Mouse (Mus musculus) right cerebral cortex, postnatal 36 days (tissue): ENCODE data around the gene Crtam.

Experiments
- DNase-seq, 2 experiments: peaks; one replicate each; pipeline ENCODE4 v3.0.0; 2022; ENCODE audit warnings: low spot score in 2 of 2, mixed read lengths in 1 of 2

Gene Crtam

DNA sequence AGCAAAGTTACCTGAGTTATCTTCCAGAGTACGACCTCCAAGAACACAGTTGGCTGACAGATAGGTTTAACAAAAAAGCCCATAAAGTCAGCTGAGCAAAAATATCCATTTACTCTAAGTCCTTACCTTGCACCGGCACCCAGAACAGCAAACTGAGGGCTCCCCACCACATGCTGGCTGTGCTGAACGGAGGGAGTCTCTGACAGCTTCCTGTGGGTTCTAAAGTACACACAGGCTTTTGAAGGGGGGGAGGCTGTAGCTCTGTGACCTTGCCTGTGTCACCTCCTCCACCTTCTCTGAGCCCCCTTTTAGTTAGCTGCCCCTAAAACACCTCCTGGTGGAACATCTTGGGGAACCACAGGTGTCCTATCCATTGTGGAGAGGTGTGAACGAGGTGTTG is at the start of gene Crtam:
Gene Crtam, minus strand, starts transcription at position 214 of the 400 bp plus-strand sequence.
- no peak for DNase-seq

DNA sequence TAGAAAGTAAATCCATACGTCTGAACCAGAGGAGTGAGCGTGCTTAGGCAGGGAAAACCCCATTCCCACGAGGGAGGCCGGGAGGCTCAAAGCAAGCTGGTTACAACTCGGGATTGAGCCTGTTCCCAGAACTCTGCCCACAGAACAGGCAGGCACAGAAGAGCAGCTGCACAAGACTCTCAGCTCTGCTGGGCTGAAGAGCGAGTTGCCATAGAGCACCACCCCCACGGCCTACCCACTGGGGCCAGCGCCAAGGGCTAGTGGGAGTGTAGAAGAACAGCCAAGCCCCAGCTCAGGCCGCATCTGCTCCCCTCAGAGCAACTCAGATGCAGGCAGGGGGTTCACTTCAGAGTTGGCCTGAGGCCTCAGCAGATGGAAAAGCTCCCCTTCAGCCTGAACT is 49.7 kb upstream of the Crtam start:
- DNase-seq, result peak; percentile 87 to 92

DNA sequence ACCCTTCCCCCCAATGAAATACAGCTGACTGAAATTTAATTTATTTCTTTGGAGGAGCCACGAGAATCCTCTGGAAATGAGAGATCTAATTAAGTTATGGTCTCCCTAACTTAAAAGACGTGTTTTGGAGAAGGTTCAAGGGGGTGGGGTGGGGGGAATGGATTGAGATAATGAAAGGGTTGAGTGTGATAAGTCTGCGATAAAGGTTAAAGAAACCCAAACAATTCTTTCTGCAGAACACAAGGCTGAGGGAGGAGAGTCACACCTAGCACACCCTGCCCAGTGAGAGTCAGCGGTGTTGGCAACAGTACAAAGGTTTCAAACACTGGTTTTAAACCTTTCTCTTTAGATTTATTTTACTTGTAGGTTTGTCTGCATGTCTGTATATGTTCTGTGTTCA is 49.0 kb upstream of the Crtam start:
- DNase-seq, result no peak

DNA sequence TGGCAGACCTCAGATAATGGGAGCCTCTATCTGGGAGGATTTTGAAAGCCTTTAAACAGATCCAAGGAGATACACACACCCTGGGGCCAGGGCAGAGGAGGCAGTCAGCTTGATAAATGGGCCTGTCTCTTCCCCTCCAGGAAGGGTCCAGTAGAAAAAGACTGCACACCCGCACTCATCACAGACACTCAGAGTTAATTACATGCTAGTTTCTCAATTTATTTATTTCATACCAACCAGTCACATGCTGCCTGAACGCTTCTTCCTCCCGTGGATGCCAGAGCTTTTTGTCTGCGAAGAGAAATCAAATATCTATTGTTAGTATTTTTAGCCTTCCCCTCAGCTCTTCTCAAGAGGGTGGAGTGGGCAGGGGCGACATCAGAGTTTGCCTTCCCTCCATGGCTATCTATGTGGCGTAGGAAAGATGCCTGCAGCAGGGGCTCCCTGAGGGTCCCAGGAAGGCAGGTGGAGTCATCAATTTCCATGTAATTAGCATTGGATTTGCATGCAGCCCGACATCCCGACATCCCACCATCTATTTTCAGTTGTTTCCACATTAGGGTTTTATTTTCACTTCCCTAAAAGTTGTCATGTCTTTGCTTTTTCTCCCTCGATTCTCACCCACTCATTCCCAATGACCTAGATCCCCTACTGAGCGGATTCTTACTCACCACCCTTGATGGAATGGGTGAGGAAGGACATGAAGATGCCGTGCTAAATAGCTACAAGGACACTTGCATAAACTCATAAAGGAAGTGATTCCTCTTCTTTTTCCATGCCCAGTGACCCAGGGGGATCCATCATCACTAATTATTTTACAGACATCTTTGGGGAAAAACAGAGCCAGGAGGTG is 46.9 kb upstream of the Crtam start:
- no peak for DNase-seq

DNA sequence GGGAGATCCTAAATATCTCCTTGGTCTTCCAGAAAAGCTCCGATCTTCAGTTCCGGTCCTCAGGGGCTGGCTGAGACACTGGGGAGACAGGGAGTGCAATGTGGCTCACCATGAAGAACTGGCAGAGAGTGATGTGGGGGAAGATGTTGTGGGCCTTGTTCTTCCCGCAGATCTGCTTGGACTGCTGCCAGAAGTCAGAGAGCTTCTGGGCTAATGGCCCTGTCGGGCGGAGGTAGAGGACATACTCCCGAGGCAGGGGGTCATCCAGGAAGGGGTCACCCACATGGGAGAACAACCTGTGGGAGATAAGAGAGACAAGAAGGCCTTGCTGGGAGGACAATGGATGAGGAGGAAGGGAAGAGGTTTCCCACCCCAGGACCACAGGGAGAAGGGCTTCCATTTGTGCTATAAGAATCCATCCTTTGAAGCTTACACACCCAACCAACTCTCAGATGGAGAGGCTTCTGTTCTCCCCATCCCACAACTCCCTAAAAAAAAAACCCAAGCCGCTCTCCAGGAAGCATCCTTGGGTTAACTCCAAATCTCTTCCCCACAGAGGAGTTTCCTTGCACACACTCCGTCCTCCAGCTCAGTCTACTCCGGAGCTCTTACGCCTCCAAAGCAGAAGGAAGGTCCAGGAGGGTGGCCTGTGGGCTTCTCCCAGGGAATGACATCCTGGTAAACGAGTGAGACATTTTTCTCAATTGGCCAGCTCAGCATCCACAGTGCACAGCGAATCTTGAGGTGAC is 46.1 kb upstream of the Crtam start:
- DNase-seq, result peak in 1 of 2 experiments; percentile 47

DNA sequence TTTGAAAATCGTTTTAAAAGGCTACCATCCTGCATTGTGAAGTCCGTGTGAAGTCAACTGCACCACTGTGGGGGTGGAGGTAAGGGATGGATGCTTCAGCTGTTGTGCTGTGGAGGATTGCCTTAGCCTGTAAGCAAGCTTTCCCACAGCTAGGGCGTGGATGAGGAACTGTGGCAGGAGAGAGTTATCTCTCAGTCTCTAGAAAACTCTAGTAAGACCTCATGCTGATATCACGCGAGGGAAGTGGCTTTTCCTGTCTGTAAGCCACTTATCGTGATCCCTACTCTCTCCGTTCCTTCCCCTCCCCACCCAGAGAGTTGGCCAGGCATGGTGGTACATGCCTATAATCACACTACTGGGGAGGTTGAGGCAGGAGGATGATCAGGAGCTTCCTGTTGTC is 44.9 kb upstream of the Crtam start:
- DNase-seq, result no peak

DNA sequence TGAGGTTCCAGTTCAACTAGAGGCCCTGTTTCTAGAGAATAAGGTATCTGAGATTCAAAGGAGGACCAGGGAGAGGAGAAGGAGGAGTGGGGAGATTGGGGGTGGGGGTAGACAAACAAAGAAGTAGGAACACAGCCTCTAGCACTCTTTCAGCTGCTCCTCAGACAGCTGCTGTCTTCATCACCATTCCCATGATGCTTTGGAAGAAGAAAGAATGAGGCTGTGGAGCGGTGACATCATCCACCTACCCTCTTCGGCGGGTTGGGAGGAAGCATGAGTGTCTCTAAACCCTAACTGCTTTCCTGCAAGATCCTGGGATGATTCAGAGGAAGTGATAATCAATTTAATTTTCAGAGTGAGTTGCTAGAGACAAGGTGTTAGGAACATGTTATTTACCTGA is 44.4 kb upstream of the Crtam start:
- no peak for DNase-seq

DNA sequence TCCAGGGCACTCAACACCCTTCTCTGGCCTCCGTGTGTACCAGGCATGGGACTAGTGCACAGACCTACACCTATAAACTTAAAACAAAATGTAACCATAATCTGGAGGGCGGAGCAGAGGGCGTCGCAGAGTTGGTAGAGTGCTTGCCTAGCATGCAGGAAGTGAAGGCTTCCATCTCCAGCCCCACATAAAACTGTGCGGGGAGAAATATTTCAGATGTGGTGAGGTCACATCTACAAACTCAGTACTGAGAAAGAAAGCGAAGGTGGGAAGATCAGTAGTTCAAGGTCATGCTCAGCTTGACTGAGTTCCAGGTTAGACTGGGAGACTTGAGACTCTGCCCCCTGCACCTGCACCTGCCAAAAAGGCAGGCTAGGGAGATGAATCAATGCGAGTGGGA is 43.8 kb upstream of the Crtam start:
- DNase-seq, result no peak

DNA sequence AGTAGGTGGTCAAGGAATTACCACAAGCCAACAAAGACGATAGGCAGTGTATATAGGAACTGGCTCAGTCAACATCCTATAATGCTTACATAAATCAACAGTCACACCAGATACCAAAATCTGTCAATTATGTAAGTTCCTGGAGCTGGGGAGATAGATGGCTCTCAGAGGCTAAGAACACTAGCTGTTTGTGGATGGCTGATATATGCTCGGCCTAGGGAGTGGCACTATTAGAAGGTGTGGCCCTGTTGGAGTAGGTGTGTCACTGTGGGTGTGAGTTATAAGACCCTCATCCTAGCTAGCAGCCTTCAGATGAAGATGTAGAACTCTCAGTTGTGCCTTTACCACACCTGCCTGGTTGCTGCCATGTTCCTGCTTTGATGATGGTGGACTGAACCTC is 43.2 kb upstream of the Crtam start:
- DNase-seq, result no peak

DNA sequence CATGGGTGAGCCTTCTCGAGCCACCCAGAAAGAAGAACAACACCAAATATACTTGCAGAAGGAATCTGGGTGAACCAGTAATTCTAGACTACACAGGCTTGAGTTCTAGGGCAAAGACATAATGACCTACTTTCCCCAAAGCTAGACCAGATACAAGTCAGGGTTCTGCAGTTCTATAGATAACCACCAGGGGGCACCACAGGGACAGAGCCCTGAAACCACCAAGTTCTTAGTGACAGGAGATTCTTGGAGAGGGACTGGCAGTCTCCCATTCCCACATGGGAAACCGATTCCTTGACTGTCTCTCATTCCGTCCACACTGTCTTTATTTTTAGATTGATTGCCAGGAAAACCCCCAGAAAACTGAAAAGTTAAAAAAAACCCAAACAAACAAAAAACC is 40.2 kb upstream of the Crtam start:
- peak; percentile 75 to 81 for DNase-seq

DNA sequence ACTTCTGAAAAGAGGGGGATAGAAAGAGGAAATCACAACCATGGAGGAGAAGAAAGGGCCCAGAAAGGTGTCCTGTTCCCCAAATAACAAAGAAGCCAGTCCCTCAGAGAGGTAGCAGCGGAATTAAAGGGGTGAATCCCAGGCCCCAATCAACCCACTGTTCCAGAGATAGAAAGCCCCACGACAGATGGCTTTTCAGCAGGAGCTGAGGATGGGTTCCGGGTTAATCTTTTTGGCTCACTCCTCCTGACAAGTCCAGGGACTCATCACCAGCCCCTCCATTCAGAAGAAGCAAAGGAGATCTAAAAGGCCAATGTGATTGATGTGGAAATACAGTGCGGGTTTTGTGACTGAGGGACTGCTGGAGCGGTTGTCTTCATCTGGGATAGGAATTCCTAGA is 39.2 kb upstream of the Crtam start:
- no peak for DNase-seq

DNA sequence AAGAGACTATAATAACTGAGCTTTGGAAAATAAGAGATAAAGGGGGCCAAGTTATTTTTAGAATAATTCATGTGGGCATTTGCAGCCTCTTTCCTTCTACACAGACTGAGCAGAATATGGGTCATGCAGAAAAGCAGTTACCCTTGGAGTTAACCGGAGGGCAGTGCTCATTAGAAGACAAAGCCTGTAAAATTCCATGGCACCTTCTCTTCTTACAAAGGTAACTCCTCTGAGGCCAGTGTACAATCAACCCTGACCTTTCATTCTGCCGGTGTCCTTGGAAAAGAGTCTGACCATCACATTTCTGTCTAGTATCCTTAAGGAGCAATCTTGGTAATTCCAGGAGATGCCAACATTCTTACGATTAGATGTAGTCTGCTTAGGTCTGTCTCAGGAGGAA is 37.0 kb upstream of the Crtam start:
- DNase-seq, result no peak

DNA sequence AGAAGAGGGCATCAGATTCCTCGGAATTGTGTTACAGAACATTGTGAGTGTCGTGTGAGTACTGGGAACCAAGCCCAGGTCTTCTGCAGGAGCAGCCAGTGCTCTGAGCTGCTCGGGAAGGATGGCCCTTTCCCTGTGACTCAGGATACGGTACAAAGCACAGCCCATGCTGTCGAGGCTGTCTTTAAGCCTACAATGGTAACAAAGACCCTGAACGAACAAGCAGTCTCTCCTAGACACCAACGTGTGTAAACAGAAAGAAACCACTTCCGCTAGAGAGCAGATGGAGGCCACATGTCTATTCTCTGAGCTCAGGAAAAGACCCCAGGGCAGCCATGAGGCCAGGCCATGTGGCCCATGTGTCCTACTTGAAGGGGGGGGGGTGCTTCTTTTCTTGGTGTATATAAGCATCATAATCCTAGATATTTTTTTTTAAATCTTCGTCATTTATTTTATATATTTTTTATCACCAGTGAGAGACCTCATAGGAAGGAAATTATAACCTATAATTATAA is 33.8 kb upstream of the Crtam start:
- no peak for DNase-seq

DNA sequence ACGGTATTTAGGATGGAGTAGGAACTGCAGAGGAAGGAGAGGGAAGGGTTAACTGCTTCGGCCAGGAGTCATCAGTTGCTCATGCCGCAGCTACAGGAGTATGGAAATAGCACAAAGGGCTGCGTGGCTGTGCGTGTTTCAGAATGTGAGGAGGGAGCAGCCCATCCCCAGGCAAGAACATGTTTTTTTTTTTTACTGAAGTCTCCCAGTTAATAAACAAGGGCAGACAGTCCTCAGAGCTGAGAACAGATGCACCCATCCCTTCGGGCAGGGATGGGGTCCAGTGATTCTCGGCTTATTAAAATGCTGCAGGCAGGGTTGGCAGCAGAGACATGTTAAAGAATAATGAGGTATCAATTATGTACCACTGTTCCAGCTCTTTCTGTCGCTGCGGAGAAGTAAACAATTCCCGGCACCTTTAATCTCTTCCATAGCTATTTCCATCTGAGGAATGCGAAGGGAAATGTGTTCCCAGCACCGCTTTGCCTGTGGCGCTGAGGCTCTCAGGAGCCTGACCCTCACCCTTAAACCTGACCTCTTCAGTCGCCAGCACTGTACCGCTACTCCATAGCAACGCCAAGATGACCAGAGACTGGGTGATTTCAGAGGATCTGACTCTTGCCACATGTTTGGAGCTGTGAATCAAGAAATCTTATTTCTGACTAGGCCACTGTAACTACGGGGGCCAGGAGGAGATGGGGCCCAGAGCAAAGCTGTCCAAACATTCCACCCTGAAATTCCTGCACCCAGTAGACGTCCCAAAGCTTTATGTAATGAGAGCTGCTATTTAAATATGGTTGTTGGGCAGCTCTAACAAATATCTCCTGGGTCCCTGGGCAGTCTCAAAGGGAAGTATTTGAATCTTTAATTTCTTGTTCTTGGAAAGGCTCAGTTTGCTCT is 27.4 kb upstream of the Crtam start:
- DNase-seq, result no peak

DNA sequence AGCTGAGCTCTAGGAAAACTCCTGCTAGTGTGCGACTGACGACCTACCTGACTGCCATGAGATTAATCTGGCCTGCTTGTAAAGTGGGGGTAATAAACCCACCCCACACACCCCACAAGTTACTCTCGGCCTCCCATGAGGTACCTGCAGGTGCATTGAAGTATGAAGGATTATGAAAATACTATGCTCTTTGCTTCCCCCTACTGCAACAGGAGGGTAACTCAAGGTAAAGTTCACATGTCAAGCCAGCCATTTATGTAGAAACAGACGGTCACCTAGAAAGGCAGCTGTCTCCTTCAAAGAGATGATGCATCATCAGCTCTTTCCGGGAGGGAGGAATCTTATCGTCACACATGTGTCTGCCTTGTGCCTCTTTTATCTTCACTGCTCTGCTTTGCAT is 25.4 kb upstream of the Crtam start:
- DNase-seq, result no peak

DNA sequence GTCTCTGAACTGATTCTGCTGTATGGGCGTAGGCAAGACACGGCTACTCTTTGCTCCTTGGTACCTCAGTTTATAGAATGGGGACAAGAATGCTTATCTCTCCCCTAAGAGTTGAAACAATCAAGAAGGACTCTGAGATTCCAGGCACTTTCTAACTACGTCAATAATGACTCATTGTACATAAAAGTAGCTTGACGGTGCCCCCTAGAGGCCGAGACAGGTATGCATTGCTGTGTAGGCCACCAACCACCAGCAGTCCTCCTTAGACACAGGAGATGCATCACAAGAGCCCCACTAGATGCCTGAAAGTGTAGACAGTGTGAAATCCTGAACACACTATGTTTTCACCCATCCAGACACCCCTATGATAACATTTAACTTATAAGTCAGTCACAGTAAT is 24.0 kb upstream of the Crtam start:
- DNase-seq, result no peak

DNA sequence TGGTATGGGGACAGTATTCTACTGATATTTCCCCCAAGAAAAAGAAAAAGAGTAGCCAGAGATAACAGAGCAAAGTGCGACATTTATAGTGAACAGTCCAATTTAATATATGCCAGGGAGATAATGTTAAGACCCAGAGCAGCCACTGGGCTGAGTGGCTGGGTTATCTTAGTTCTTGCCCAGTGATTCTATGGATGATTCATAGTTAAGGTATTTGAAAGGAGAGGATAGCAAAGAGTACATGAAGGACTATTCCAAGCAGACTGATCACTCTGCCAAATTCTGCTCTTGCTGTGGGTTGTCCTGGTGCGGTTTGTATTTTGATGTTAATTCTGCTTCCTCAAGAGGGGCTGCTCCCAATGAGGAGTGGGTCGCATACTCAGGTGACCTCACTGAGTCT is 17.3 kb upstream of the Crtam start:
- DNase-seq, result no peak

DNA sequence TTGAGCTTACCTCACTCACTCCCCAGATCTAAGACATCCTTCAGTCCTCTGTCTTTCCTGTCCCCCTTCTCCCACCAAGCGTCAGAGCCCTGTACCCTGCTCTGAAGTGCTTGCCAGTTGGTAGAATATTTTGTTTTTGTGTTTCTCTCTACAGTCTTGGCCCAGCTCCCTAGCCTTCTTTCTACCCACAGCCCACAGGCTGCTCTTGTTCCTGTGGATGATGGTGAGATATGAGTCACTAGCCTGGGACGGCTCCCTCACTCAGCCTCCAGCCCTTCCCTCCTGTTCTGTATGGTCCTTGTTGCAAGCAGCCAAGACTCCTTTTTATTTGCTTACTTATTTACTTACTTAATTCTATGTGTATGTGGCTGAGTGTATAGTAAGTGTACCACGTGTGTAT is 16.1 kb upstream of the Crtam start:
- DNase-seq, result peak; percentile 38 to 39

DNA sequence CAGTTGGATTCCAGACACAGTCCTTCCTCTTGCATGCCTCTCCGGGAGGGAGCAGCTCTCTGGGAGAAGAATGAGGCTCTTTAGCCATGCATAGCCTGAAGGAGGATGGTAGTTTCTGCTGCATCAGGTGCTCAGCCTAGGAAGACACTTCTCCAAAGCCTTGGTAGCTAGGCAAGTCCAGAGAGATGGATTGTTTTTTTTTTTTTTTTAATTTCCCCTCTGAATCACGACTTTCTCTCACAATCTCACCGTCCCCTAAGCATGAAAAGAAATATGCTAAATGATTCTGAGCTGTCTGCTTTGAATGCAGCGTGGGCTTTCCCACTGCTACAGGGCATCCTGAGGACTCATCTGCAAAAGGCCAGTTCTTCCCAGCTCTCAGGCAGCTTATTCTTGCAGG is 10.1 kb upstream of the Crtam start:
- no peak for DNase-seq

DNA sequence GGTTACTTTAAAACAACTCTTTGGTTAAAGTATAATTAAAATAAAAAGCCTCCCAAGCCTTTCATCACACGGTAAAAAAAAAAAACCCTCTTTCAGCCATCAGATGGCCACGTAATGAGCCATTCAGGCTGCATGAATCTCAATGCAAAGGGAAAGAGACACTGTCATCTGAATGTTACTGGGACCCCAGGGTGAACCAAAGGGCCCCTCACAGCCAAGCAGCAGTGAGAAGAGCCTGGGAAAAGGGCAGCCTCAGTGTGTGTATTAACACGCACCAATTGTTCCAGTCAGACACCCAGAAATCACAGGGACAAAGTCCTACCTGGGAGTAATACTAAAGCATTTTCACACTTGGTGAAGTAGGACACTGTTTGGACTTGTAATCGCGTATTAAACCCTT is 8.0 kb upstream of the Crtam start:
- DNase-seq, result no peak

DNA sequence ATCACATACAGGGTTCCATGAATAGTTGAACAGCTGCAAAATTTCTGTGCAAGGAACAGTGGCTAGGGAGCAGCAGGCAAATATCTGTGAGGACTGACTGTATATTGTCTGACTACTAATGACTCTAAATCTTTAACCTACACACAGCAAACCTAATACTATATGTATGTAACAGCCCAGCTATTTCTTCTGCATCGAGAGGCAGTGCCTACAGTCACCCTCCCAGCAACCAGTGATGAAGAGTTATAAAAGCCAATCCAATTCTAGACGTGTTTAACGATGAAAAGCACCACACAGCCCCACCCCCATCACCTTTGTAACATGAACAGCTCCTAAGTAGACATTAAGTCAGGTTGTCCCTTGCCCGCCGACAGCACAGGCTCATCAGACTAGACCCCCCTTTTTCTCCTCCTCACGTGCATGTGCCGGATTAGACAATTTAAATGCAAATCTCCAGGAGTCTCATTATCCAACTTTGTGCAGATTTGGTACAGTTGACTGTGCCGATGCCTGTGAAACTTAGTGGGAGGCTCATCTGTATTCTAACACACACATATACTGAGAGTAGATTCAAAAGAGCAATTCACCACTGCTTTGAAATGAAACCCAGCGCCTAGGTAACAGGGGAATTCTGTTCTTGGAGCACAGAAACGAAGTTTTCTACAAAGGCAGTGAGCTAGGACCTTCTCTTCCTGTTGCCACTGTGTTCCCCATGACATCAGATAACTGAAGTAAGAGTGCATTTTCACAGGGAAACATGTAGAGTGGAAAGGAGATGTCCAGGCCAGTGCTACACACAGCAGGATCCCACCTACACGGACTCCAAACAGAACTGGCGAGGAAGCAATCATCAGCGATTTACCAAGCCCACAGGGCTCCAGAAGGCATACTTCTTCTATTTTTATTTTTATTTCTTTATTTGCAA is 7.3 kb upstream of the Crtam start:
- DNase-seq, result peak in 1 of 2 experiments; percentile 37
